1 mouse cellular context compared by ENCODE assay signal in the genomic region with DNA sequence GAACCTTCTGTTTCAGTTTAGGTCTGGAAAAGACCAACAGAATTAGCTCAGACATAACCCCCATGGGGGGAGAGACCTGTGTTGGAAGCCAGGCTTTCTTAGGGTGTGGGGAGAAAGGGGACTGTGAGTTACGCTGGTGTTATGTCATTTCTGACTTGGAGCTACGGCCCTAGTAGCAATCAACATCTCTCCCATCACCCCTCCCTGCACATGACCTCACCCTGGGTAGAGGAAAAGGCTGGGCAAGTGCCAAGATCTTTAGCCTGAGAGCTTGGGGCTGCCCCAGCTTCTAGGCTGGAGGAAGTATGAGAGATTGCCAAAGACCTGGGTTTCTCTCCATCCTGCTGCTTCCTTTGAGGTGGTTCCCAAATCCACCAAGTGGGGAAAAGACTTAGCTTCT.
TF ChIP-seq lines count a peak whose summit lies in the region.

No protein-coding gene starts in this region.

TF ChIP-seq in CH12.LX, 34 proteins besides CTCF, POLR2A, EP300 and RAD21 (continued from another document):
- TF ChIP-seq ZC3H11A (IDR thresholded peaks at IDR 0.05; ENCODE audit: low read depth, low read length) = no peak
- peak; percentile 14; the same call in 1 of the 2 replicates for TF ChIP-seq MAX (IDR thresholded peaks at IDR 0.05; ENCODE audit: low read length)
- no peak for TF ChIP-seq ZKSCAN1 (IDR thresholded peaks at IDR 0.05; ENCODE audit: borderline replicate concordance, low read depth, low read length)
- TF ChIP-seq MEF2A (IDR thresholded peaks at IDR 0.05; ENCODE audit: borderline replicate concordance, low read depth, low read length) = peak; percentile 67; the same call in 1 of the 2 replicates
- no peak for TF ChIP-seq NRF1 (IDR thresholded peaks at IDR 0.05; ENCODE audit: low read depth, low read length)
- TF ChIP-seq MXI1 (IDR thresholded peaks at IDR 0.05; ENCODE audit: low read depth, low read length) = no peak
- TF ChIP-seq RCOR1 (conservative IDR thresholded peaks at IDR 0.05; ENCODE audit: low read depth, low read length) = 0 out of 2 replicates have a peak, but pooled peaks have one; percentile 1
- TF ChIP-seq E2F4 (IDR thresholded peaks at IDR 0.05; ENCODE audit: insufficient replicate concordance, low read depth, low read length) = no peak
